Mouse (Mus musculus) left cerebral cortex, postnatal 14 days (tissue): ENCODE measurements around the gene Aatf. TPM values are rescaled to one million over a fixed set of nuclear protein-coding genes. Genes with fewer than 3 reads are reported as not detected.

ENCODE experiments used
- DNase-seq, 2 experiments: peaks; one replicate each; pipeline ENCODE4 v3.0.0; 2021 to 2022; ENCODE audit warnings: low spot score in 2 of 2, mixed read lengths in 1 of 2
- intact Hi-C: fragments of 180-260 bp; cut with DNase I; formaldehyde crosslinking; loops from one replicate; pipeline ENCODE4 v1.15.1; 2025
- total RNA-seq, 2 experiments: library from RNA; stranded (reverse); gene quantifications; 2 replicates each; pipeline ENCODE4 v1.2.3; 2021

Aatf gene
- total RNA-seq, 2 experiments from 2014 or later = 17.3 to 18.3 TPM

- intact Hi-C loops = no loop called here
- DNase-seq = no peak
Measured at GRCm38 (mm10) chr11:84476641-84477040, 36.7 kb downstream of the Aatf start.

GRCm38 (mm10) chr11:84475991-84476390, 37.3 kb downstream of the Aatf start:
- intact Hi-C loops = no loop called here
- DNase-seq = no peak

GRCm38 (mm10) chr11:84473093-84473667, 40.1 kb downstream of the Aatf start:
- DNase-seq = no peak
- intact Hi-C loops = no loop called here

DNA sequence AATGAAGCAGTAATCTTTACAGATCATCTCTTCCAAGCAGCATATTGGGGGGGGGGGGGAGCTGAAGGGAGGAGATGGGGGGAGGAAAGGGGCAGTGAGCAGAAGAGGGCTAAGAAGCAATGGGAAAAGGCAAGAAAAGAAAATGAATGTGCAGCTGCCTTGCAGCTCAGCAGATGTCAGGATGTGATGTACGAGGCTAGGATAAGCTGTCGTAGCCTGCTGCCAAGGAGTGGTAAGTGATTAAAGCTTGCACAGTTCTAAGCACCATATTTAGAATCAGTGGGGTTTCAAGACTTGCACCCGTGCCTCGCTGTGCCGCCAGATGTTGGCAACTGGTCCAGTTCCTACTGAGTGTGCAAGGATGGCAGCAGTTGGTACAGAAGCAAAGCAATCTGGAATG, 48.8 kb downstream of the Aatf start:
- peak in 1 of 2 experiments; percentile 22 for DNase-seq
- intact Hi-C loops = no loop called here

GRCm38 (mm10) chr11:84453901-84454300, 59.4 kb downstream of the Aatf start:
- no peak for DNase-seq

DNA sequence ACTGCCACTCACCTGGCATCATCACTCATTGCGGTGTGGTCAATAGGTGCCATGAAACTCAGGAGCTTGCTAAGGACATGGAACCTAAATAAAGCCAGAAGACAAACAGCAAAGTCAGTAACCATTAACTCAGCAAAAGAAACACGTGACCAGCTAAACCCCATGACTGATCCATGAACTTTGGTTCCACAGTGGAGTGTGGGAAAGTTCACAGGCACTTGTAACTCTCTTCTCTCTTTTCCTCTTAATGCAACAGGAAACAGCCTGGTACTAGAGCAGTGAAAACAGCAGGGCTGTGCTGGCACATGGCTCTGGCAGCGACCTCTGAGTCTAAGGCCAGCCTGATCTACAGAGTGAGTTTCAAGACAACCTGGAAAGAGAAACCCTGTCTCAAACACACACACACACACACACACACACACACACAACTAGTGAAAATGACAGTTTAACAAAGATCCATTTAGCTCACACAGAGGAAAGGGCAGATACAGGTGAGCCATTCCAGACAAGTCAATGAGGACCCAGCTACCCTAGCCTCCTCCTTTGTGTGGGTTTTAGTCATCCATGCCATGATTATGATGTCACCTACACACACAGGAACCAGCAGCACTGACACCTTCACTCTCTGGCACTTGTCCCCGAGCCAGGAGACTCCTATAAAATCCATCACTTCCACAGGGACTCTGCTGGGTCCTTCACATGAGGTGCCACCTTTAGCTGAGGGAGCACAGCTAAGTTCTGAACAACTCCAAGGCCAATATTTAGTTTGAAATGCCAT, 70.6 kb downstream of the Aatf start:
- intact Hi-C loops = no loop called here
- no peak for DNase-seq

More at GRCm38 (mm10) chr11:84453901-84454300, 59.4 kb downstream of the Aatf start:
- intact Hi-C loops = no loop called here

GRCm38 (mm10) chr11:84440402-84440801, 72.9 kb downstream of the Aatf start:
- intact Hi-C loops = no loop called here
- no peak for DNase-seq

DNA sequence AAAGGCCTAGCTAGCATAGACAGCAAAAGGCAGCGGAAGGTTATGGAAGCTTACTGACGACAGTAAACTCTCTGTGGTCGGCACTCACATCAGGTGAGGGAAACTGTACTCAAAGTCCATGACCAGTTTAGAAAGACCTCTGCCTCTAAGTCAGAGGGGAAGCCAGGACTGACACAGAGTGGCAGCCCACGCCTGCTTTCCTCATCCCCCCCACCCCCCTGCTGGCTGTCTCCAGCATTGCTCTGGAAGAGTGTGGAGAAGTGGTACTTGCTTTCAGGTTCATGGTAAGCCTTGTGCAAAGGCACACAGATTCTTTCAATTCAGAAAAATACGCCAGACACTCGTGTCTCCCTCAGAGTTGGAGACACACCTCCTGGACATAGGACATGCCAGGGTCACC, 78.4 kb downstream of the Aatf start:
- DNase-seq = no peak
- intact Hi-C loops = no loop called here

DNA sequence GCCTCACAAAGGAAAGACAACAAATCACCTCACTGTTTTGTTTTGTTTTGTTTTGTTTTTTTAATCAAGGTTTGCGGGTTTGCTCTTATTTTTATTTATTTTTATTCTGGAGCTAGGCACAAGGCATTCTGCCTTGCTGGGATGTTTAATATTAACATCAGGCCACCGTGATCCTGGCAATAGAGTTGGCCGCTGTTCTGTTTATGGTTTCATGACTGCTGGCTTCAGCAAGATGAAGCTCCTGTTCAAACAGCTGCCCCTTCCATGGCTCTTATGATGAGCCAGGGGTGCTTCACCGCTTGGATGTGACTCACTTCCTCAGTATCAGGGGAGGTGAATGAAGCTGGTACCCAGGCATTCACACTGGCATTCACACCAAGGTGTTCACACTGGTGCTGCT, 83.0 kb downstream of the Aatf start:
- no peak for DNase-seq
- intact Hi-C loops = no loop called here

DNA sequence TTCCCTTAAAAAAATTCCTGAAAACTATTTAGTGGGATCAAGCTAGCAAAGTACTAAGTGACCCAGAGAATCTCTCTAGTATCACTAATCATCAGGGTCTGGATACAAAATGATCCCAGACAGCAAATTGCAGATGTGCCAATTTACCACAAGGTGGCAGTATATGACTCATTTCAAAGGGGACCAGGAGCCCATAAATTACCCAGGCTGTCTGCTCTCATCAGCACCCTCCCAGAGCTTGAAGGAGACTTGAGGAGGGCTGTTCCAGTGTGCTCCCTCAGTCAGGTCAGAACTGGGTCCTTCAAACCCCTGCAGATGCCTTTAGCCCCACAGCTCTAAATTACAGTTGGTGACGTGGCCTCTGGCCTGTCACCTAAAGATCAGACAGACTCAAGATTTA, 83.7 kb downstream of the Aatf start:
- intact Hi-C loops = loop anchor here (2.0 kb wide), 1 partner anchor 365 kb away; no protein-coding TSS in a partner anchor
- DNase-seq = peak; percentile 47 to 69

- intact Hi-C loops = no loop called here
- no peak for DNase-seq
Measured at GRCm38 (mm10) chr11:84426633-84426998, 86.7 kb downstream of the Aatf start.

DNA sequence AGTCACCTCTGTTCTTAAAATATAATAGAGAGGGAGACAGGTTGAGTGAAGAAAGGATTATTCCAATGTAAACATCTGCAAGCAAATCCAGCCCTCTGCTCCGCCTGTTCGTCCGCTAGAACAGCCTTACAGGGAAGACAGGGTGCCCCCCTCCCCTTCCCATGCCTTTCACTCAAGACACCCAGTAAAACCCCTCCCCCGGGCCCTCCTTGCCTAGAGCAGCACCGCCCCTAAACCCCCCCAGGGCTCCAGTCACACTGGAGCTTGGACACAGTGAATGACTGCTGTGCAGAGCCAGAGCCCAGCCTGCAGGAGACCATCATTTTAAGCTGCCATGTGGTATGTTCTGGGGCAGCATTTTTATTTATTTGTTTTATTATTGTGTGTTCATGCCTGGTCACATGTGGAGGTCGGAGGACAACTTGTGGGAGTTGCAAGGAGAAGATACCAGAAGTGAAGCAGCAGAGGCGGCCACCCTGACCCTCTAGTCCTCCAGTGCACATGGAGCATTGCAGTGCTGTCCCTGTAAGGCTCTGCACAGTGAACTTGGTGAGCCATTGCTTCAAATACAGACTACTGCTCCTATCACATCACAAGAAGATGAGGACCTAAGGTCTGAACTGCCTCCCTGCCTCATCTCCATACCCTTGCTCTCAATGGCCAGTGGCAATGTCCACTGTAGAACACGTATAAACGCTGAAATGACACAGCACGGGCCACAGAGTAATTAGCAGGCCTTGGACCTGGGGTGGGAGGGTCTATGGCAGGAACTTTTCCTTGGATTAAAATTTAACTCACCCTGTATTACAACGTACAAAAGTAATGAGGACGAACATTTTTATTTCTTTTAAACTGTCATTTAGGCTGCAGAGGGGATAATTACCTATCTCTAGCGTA, 87.3 kb downstream of the Aatf start:
- intact Hi-C loops = no loop called here

DNA sequence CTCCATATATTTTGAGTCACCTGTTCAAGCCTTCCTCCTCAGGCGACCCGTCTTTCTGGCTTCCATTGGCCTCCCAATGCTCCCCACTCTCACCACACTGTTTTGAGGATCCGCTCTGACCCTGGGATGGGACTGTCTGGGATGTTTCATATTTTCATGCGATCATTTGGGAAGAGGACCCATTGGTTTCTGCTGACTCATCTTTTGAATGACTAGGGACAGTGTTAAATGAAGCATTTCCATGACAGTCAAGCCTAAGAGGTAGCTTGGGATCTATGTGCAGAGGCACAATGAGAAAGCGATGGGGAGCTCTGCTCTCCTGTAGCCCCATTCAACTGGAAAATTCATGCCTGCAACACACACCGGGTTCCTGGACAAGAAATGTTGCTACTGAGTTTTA, 92.5 kb downstream of the Aatf start:
- intact Hi-C loops = no loop called here
- DNase-seq = no peak

More for the DNA sequence above, 87.3 kb downstream of the Aatf start:
- no peak for DNase-seq

DNA sequence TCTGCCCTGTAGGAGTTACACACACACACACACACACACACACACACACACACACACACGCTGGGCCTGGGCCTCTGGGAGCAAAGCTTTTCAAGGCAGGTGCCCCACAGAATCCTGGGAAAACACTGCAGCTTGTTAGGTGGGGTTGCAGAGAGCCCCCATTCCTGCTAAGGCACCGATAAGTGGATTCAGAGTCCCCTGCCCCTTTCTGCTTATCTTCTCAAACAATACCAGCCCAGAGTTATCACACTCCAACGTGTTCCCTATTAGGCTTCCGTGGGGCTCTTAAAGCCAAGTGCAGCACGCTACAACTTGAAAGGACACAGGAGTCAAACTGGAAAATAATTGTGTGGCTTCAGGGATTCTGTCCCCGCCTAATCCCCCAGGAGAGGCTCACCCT, 100.2 kb downstream of the Aatf start:
- no peak for DNase-seq
- intact Hi-C loops = no loop called here

DNA sequence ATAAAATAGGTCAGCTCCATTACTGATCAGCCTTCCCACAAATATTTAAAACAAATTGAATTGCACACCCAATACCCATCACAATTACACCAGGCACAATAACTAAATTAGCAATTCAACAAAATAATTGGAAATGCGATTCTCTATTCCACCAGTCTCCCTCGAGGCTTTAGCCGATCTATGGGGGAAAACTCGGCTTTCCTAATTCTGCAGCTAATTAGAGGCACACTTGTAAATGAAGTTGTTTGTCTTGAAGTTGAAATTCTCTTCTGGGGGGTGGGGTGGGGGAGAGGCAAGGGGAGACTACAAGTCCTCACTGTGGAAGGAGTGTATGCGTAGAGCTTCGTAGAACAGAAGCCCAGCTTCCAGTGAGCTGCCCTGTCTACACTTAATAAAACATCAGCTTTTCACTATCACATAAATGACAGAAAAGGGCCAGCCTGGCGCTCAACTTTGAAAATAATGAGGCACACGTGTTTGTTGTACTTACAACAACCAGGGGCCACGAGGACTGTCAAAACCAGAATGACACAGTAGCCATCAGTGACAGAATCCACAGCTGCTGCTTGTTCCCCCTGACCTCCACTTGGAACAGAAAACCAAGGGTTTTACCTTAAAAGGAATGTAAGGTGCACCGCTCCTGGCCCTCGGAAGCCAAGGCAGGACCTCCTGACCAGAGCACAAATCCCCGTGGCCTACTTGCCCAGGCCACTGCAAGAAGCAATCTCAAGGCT, 101.0 kb downstream of the Aatf start:
- DNase-seq = no peak
- intact Hi-C loops = no loop called here

DNA sequence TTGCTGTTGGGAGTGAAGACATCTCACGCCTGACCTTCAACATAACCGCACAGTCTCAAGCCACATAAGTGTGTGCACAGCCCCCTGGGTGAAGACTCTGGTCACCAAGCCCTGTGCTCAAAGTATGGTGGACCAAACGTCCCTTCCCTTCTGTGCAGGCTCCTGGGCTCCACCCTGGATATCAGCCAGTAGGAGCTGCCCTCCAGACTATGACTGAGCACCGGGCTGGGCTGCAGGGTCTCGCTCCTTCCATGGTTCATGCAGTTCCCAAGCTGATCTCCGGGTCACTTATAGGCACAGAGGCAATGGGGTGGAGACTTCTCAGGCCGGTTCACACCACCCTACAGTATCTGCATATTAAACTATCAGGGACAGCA, 101.7 kb downstream of the Aatf start:
- DNase-seq = no peak
- intact Hi-C loops = no loop called here

- intact Hi-C loops = no loop called here
- DNase-seq = no peak
Measured at GRCm38 (mm10) chr11:84410879-84411641, 102.3 kb downstream of the Aatf start.

- intact Hi-C loops = no loop called here
- no peak for DNase-seq
Measured at GRCm38 (mm10) chr11:84410383-84410782, 102.9 kb downstream of the Aatf start.

- no peak for DNase-seq
- intact Hi-C loops = no loop called here
Measured at GRCm38 (mm10) chr11:84406733-84407132, 106.6 kb downstream of the Aatf start.
